Mouse (Mus musculus) ES-E14 (cell line): ENCODE data around the gene Capza1.

ENCODE experiments used
- CHD2 ChIP-seq: IDR thresholded peaks from 2 replicates; pipeline ENCODE4 v1.6.1; 2014; ENCODE audit warnings: mild to moderate bottlenecking, low read depth, low read length, inconsistent platforms
- HCFC1 ChIP-seq: IDR thresholded peaks from 2 replicates; pipeline ENCODE4 v1.6.1; 2012; ENCODE audit warnings: low read length, inconsistent platforms, borderline replicate concordance; ENCODE audit not compliant: insufficient read depth
- MAFK ChIP-seq: IDR thresholded peaks from 2 replicates; pipeline ENCODE4 v1.6.1; 2014; ENCODE audit warnings: mild to moderate bottlenecking, low read depth, low read length, inconsistent platforms; ENCODE audit not compliant: insufficient read depth
- ZC3H11A ChIP-seq: IDR thresholded peaks from 2 replicates; pipeline ENCODE4 v1.6.1; 2012; ENCODE audit warnings: low read depth, mild to moderate bottlenecking, inconsistent platforms, low read length, borderline replicate concordance
- ZNF384 ChIP-seq: IDR thresholded peaks from 2 replicates; pipeline ENCODE4 v1.6.1; 2012; ENCODE audit warnings: low read depth, low read length, inconsistent platforms

DNA sequence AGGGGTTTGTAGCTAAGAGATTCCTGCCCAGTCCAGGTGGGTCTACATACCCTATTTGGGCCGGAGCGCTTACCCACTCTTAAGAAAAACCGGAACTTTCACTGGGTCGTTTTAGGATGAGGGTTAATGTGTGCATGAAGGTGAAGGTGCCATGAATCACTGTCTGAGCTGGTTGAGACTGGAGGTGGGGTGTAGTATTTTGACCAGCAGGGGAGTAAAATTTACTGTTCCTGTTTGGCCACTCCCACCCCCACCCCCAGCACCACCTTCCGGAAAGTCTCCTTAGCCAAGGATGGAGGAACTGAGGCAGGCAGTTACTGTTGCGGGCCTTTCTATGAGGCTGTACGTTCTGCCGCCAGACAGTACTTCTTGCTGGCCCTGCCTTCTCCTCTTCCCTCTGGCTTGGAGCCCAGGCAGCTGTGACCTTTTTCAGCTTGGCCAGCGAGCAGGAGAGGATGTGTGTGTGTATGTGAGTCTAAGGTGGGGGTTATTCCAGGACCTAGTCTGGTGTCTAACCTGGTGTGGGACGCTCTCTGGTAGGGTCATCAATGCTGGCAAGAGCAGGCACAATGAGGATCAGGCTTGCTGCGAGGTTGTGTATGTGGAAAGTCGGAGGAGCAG is 82.1 kb downstream of the Capza1 start:
- TF ChIP-seq ZNF384 (no peak), HCFC1 (no peak), ZC3H11A (no peak), CHD2 (no peak), MAFK (no peak)
